Mouse (Mus musculus) thymus, adult 18-20 months (tissue): Measurements from ENCODE around the gene Etv1.

ENCODE experiments used
- DNase-seq, 2 experiments: peaks; one replicate each; pipeline ENCODE4 v3.0.0; 2022; ENCODE audit warnings: mixed read lengths in 2 of 2

Etv1 gene

DNA sequence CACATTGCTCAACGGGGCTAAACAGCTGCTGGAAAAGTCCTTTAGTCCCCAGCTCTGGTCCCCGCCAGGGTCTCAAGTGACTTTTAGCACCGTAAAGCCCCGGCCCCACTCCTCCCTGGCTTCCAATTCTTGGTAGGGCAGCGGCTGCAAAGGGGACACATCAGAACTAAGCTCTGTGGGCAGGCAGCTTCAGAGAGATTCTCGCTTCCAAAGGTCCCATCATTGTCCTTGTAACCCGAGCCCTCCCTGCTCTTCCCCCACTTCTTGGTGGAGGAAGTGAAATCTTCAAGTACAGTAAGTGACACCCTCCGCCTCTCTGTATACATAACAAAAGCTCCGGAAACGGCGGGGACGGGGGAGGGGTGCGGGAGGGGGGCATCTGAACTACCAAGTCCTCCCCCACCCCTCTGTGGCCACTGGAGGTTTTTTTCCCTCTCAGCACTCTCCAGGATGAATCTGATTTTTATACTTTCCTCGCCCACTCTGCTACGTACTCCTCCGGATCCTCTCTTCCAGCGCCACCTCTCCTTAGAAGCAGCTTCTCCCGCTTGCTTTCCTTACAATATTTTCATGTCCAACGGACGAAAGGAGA is at the start of gene Etv1:
Etv1 (plus strand) TSS at position 195 of the 592 bp plus-strand sequence.
- peak; percentile 18 to 55 for DNase-seq

DNA sequence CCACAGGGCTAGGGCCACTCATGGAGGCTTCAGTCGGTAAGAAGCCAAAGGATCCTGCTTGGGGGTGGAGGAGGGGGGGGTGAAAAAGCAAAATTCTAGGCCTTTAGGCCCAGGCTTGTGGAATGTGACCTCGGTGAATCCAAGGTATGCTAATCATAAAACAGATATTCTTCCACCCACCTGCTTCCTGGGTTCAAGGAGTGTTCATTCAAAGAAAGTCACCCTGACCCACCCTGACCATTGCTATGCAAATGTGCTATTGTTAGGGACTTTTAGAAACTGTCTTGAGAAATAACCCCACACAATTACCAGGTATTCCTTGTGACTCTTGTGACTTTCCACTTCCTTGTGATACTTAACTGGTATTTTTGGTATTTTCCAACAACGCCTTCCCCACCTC is 49.5 kb upstream of the Etv1 start:
- DNase-seq, result no peak

DNA sequence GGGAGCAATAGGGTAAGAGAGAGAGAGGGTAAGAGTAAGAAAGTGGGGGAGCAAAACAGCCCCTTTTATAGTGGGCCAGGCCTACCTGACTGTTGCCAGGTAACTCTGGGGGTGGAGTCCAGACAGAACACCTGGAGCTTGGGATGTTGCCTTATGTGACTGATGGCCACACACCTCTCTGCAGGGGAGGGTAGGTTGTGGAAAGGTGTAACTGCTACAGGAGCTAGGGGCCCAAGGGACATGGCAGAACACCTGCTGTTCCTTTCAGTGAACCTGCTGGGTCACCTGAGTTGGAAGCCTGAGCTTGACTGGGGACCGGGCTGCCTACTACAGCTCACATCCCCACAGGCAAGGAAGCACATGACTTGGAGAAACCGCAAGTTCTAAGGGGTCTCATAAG is 48.4 kb upstream of the Etv1 start:
- no peak for DNase-seq

DNA sequence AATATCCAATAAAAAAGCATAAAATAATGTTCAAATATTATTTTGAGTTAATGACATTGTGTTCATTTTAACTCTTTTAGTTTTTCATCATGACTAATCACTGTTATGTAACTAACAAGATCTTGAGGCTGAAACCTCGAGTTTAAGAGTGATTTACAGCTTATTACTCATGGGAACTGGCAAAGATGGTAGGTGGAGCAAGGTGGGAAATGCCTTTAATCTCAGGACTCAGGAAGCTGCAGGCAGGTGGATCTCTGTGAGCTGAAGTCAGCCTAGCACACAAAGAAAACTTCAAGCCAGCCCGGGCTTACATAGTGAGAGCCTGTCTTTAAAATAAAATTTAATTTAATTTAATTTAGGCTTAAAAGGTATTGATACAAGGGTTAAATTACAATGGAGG is 19.9 kb upstream of the Etv1 start:
- no peak for DNase-seq

DNA sequence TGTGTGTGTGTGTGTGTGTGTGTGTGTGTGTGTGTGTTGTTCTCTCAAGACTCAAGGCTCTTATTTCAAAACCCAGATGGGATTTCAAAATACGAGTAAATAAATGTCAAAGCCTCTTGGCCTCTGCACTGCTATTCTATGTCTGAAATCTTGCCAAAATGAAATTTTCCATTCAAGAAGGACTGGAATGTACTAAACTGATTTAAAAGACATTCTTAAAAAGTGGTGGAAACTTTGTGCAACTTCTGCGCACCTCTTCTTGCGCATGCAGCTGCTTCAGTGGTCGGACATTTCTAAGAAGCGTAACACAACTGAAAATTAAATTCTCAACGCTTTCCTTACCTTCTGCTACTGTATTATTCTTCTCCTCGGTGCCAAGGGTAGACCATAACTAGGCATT is 1.9 kb upstream of the Etv1 start:
- no peak for DNase-seq

DNA sequence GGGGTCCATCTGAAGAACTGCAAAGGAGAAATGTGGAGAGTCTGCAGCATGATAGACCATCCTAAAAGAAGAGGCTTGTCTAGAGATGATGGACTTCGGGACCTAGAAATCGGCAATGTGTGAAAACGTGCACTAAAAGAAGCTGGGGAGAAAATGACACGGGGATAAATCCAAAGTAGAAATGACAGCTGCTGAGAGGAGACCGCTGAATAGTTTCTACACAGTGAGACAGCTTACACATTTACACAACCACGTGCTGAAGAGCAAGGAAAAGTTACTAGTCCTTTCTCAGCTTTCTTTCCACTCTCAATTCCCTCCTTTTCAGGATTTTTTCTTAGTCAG is 1.3 kb upstream of the Etv1 start:
- DNase-seq, result no peak

DNA sequence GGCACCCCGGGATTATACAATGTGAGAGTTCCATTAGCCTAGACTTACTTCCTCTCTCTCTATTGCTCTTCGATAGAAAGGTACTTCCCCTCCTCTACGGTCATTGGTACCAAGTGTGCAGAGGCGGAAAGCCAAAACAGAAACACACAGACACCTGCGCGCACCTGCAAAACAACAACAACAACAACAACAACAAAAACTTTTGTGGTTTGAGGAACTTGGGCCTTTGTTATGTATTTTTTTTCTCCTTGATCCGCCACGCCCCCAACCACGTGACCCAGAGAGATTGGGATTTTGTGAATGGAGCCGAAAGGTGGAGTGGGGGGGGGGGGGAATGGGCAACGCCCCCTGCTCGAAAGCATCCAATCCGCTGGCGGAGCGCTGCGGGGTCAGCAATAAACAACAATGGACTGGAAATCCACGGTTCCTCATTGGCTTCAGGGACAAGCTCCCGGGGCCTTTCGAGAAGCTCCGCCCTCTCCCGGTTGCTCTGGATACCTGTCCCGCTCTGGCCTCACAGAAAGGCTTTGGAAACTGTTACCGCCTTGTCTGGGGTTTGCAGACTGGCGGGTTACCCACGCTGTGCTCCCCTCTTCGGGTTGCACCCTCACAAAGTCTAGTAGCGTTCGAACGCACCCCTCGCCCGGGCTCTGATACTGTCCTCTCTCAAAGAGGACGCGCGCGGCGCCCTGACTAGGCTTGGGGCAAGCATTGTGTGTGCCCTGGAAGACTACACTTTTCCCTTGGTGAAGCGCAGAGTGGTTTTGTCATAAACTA is 693 bp upstream of the Etv1 start:
- peak; percentile 61 to 64 for DNase-seq

DNA sequence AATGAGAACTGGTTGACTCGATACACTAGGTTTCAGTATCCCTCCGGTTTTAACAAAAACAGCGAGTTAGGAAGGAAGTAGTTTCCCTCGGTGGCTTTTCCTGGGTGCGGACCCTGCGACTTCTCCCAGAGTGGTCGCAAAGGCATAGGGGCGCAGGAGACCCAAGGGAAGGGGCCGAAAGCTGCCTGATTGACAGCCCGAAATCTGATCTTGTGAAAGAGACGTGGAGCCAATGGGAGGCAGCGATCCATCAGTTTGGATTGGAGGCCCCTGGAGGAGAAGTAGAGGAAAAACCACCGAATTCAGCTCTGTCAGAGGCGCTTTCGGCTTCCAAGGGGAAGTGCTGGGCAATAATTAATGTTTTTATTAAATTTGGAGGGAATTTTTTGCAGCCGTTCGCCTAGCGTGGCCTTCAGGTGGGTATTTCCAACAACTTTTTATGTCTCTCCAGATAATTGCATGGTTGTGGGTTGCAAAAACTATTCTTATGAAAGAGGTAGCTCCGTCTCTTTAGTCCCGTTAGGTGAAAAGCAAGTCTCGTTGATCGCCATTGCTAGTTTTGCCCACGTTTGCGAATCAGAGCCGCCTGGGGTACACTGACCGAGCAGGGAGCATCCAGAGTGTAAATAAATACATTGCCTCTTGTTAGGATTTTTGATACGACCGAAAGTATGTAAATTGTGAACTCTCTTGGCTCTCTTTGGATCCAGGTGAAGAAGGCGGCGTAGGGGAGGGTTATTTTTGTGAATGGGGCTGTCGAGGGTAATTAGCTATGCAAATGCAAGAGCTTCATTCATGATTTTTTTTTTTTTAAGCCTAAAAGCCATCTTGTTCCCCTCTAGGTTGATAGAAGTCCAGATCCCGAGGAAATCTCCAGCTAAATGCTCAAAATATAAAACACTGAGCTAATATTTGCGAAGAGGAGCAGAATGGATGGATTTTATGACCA is 1.1 kb downstream of the Etv1 start:
- peak; percentile 7 to 23 for DNase-seq

DNA sequence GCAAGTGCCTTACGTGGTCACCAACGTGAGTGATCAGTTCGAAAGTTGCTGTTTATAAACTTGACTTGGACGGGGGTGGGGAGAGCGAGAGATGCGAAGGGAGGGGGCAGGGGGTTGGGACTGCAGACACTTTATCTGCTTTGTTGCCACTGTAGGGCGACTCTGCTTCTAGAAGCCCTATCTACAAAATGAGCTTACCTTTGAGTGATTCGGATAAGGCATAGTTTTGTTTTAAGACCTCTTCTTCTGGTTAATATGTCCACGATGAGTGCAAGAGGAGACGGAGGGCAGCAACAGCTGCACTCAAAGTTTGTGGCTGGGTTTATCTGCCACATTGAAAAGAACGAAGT is 1.8 kb downstream of the Etv1 start:
- DNase-seq, result no peak

DNA sequence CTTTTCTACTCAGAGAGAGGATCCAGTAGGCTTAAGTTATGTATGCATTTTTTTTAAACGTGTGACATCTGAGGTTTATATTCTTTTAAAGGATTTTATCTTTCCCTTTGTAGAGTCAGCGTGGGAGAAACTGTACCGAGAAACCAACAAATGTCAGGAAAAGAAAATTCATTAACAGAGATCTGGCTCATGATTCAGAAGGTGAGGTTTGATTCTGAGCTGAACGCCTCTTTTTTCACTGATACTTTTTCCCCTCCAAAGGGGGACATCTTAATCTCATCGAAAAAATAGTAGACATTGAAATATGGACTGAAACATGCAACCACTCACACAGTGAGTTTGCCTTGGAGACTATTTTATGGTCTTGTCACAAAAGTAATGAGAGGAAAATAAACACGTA is 2.5 kb downstream of the Etv1 start:
- no peak for DNase-seq

DNA sequence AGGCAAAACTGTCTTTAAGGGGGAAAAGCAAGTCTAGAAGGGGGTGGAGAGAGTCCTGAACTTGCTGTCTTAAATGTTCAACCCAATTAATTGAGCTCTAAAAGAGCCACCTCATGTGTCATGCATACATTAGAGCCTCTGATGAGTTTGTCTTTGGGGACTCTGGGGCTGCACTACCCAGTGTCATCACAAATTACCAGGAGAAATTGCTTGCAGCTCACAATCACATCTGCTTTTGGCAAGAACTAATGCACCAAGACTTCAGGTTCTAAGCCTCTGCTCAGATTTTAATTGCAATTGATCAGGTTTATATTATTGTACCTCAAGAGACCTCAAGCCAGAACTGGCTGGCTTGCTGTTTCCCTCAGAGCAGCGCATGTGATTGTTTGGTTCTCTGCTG is 4.1 kb downstream of the Etv1 start:
- no peak for DNase-seq

DNA sequence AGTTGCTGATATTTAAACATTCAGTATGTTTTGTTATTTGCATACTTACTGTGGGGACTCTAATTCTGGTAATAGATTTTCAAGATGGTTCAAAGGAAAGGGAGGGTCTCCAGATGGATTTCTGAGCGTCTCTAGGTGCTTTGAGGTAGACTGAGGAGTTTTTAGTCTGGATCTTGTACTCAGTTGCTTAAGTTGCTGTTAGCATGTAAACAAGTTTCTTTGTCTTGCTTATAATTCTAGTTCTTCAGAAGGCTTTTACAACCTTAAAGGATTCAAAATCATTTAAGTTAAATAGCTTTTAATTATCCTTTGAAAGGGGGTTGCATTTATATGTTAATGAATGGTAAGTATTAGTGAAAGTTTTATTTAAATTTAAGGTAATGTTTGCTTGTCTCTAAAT is 5.0 kb downstream of the Etv1 start:
- DNase-seq, result no peak

DNA sequence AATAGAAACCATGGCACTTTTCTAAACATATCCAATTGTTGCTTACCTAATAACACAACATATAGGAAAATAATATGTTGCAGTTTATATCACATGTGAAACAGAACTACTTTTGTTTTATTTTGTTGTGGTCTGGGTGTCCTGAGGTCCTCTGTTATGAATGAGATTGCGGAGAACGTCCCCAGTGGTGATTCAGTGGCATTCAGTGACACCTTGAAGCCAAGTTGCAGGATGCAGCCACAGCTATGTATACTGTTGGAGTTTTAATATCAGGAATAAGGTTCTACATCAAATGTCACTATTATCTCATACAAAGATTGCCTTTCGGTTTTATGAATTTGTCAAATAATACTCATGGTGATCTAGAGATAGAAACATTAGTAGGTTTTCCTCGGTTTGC is 7.4 kb downstream of the Etv1 start:
- DNase-seq, result no peak

DNA sequence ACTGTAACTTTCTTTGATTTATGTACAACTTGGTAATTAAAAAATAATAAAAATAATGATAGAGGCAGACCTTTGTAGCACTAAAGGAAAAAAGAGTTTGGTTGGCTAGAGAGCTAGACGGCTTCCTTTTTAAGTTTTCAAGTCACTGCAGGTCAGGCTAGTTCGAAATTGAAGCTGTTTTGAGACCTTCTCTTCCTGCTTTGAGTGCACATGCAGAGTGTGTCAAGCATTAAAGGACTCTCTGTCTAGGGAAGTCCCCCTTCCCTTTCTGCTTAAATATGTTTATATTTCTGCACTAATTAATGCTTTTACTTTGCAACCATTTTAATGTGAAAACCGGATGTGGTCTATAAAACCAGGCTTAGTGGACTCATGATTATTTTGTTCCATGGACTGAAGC is 8.5 kb downstream of the Etv1 start:
- no peak for DNase-seq

DNA sequence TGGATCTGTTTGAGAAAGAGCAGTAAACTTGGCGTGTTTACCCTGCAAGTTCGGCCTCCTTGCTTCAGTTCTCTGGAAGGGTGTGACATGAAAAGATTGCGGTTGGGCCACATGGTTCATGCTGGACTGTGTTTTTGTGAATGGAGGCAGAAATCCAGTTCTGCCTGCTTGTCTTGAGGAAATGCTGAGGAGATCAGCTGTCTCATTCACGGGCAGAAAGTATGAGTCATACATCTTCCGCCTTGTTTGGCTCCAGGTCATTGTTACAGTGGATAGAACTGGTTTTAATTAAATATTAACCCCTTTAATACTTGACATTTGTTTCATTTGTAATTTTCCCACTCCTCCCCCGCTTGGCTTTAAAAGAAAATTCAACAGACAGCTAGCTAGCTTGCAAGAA is 9.4 kb downstream of the Etv1 start:
- DNase-seq, result no peak

DNA sequence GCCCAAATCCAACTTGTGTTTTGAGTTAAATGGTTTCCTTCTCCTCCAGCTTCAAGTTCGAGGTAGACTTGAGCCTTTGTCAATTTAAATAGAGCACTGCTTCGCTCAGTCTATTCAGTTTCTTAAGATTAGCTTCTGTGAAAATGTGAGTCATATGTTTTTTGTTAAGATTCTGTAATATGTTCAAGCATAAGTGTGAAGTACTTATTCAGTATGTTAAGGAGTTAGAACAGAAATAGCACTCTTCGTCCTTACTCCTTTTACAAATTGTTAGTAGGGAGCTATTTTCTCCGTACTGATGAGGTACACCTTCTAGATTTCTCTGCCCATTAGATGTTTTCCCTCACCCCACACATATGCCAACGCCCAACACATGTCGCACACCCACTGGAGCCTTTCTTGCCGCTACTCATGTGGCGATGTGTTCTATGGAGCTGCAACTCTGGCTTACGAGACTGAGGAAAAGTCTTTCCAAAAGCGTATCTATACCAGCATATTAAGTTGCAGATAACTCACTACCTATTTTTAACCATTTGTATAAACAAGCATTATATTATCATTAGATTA is 10.7 kb downstream of the Etv1 start:
- DNase-seq, result no peak

DNA sequence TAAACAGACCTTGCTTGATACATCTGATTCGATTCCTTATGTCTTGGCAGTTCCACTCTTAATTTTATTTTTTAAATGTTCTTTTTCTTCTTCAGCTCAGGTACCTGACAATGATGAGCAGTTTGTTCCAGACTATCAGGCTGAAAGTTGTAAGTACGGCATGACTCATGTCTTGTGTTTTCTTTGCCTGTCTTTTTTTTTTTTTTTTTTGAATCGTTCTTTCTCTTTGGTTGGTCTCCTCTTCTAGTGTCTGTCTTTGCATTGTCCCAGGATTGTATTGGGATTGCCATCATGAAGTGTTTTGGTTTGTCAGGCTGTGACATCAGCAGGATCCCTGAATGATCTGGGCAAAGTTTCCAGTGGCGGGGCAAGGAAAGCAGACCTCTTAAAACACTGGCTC is 13.9 kb downstream of the Etv1 start:
- no peak for DNase-seq

DNA sequence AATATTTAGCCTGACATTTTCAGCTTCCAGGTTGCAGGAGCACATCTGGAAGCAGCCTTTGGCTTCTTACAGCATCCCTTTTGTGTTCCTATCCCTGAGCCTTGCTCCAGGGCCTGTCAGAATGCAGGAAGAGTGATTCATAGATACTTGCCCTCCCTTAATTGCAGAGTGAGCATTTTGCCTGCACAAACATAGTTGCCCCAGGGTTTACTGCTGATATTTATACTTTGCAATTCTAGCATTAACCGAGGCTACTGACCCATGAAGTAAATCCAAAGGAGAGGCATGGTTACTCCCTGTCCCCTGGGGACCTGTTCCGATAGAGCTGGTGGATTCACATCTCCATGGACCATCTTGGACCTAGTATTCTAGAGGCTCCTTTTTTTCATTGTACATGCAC is 14.5 kb downstream of the Etv1 start:
- no peak for DNase-seq

DNA sequence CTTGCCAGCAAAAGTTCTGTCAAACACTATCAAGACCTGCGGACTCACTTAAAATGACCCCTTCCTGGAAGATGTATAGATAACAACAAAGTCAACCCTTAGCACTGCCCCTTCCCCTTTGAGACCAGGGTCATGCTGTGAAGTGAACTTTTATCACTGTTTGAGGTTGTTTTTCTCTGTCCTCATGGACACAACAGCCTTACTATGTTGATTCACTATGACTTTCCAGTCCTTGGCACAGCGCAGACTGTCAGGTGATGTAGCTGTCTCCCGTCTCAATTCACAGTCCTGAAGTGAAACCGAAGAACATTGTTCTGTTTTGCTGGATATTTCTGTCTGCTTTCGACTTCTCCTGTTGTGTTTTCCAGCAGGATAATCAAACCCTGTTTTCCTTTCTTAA is 27.9 kb downstream of the Etv1 start:
- DNase-seq, result no peak

DNA sequence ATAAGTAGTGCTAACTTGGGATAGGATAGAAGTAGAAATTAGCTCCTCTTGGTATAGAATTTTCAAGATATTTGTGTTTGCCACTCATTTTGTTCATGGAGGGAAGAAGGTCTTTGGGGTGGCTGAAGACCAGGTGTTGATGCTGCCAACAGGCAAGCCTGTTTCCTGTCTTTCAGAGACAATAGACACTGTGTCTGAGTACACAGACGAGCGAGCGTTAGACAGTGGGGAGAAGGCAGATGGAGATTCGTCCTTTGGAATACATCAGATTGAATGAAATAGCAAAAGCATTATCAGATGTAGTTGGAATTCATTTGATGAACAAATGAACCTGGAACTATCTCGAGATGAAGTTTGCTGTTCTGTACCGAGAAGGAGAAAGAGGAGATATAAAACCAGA is 33.2 kb downstream of the Etv1 start:
- no peak for DNase-seq

DNA sequence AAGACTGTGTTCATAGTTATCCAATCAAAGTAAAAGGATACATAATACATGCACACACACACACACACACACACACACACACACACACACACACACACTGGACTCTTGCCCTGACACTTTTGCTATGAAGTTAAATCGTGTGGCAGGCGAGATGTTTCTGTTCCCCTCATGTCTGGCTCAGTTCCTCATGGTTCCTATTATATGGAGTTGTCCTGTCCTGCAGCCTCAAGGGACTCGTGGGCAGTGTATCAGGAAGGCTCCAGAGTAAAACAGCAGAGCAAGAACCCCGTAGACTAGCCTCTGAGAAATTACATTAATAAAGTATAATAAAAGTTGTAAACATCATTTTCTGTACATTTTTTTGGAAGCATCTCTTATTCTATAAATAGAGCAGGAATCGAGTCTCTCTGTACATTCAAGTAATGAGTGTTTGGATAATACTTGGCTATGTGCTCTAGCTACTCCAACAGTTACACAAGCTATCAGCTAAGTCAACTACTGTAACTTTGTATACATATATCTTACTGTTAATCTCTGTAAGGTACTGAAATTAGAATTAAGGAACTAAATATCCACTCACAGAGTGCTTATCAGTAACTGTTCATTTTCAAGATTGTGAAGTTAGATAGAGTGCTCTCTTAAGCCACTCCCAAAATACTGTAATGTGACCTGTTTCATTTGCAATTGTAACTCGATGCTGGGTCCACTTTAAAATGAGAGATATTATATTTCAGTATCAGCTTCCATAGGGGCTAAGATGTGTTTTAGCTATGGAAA is 35.0 kb downstream of the Etv1 start:
- no peak for DNase-seq

DNA sequence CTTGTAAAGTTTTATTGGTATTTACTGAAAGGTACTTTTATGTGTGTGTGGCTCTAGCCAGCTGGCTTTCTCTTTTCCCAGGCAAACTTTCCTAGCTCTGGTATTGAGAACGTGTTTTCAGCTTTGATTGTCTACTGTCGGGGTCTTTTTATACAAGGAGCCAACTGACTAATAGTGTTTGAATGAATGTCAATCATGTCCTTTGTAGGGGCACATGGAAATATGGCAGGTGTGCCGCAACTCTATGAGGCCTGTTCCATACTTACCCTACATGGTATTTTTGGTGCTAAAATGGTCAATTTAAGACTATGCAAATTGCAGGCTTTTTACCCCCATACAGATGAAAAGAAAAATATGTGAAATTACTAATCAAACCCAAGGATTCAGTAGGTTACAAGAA is 37.1 kb downstream of the Etv1 start:
- DNase-seq, result no peak

DNA sequence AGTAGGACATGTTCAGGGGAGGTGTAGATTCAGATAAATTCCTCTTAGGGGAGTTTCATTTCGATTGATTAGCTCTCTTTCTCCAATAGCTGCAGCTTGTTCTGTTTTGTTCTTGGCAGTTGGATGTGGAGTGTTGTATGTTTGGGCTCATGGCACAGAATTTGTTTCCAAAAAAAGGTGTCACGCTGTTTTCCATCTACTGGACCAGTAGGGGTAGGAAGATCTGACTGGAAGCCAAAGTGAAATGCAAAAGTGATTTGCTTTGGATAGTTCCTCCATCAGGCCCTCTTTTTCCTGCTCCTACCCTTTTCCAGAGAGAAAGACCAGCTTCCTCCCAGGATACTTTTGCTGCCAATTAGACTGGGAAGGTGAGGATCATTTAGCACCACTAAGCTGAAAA is 39.1 kb downstream of the Etv1 start:
- DNase-seq, result no peak
